Comparison of ENCODE assay signal across 7 mouse cellular contexts in the genomic region with DNA sequence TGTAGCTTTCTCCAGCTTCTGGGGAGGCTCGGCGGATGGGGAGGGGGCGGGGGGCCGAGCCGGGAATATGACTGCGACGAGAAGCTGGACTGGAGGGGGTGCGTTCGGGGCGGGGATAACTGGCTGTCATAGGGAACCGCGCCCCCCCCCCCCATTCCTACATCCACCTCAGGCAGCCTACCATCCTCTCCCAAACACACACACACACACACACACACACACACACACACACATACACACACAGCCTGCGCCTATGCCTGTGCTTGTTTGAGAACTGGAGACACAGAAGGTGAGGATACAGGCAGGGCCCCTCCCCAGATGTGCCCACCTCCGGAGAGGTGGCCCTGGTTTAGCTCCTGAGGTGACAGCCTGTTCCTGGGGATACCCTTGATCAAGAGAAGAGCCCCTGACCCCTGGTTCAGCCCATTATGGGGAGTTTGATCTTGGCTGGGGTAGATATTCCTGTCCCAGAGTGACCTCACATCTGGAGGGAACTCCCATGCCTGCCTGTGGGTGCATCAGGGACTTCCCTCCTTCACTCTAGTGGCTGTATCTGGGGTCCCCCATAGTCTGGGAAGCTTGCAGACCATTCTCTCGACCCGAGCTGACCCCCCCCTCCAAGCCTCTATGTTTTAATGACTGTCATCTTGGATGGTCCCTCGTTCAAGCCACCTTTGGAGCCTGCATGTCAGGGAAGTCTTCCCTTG. TPM values are rescaled to one million over a fixed set of nuclear protein-coding genes. Genes with fewer than 3 reads are reported as not detected.
DNase-seq lines count a peak whose midpoint lies in the region; ATAC-seq and TF ChIP-seq lines count a peak whose summit lies in the region.

No protein-coding gene starts in this region.

- H3K9ac ChIP-seq in liver, adult 2 months (ENCODE audit: low read depth, low read length) = no peak overlapping the region
- H3K9ac ChIP-seq in limb, embryonic 11.5 days (ENCODE audit: low read length) = peak overlapping the region; percentile 60

- DNase-seq in liver, adult 2 months (ENCODE audit: extremely low read depth, low read depth, low spot score) = no peak
- no peak for DNase-seq in liver
- DNase-seq in limb, embryonic 11.5 days (ENCODE audit: low spot score) = no peak
- DNase-seq in layer of hippocampus, postnatal 36 days = no peak
- no peak for DNase-seq in layer of hippocampus, adult 9-10 months (ENCODE audit: low spot score)

- H3K4me1 ChIP-seq in liver, adult 2 months (ENCODE audit: control insufficient read depth, insufficient read depth, low read length) = no peaks in the 10 kb centered on the region
- no peaks in the 10 kb centered on the region for H3K4me1 ChIP-seq in embryonic fibroblast, embryonic 13.5 days (ENCODE audit: control insufficient read depth, insufficient read depth, low read length)
- H3K4me1 ChIP-seq in limb, embryonic 11.5 days (ENCODE audit: control insufficient read depth, insufficient read depth, low read length) = no peaks in the 10 kb centered on the region
- peaks cover 46% of the 10 kb centered on the region for H3K4me1 ChIP-seq in olfactory bulb, adult 2 months (ENCODE audit: control insufficient read depth, insufficient read depth, low read length)

- WGBS in liver, adult 2 months = 7% methylated on average over 13 of the region's 17 CpGs
- 22% methylated on average over 7 of the region's 17 CpGs for WGBS in limb, embryonic 11.5 days
- WGBS in olfactory bulb, adult 2 months = 9% methylated on average over 16 of the region's 17 CpGs

- no peak for TF ChIP-seq POLR2A in liver, adult 2 months (IDR thresholded peaks at IDR 0.05; ENCODE audit: extremely low read depth, insufficient read depth, low read length)
- no peak for TF ChIP-seq POLR2A in embryonic fibroblast, embryonic 13.5 days (IDR thresholded peaks at IDR 0.05; ENCODE audit: low read depth, low read length)
- TF ChIP-seq POLR2A in olfactory bulb, adult 2 months (IDR thresholded peaks at IDR 0.05; ENCODE audit: insufficient read depth, low read depth, low read length) = no peak

- no peaks in the 10 kb centered on the region for H3K9me3 ChIP-seq in limb, embryonic 11.5 days (ENCODE audit: control insufficient read depth, low read length)

- H3K4me2 ChIP-seq in limb, embryonic 11.5 days (ENCODE audit: low read depth, severe bottlenecking) = peak overlapping the region; percentile 99

- H3K4me3 ChIP-seq in liver, adult 2 months (ENCODE audit: insufficient read depth, low read depth, low read length) = peak overlapping the region; percentile 25; the same call in 1 of the 2 replicates
- peak overlapping the region; percentile 25; the same call in 1 of the 2 replicates for H3K4me3 ChIP-seq in embryonic fibroblast, embryonic 13.5 days (ENCODE audit: insufficient read depth, low read length)
- H3K4me3 ChIP-seq in limb, embryonic 11.5 days (ENCODE audit: low read depth, low read length) = peak overlapping the region; percentile 51
- H3K4me3 ChIP-seq in olfactory bulb, adult 2 months (ENCODE audit: insufficient read depth, low read depth, low read length) = peak overlapping the region; percentile 93

- H3K36me3 ChIP-seq in liver, adult 2 months (ENCODE audit: control insufficient read depth, insufficient read depth, low read length) = no peaks in the 10 kb centered on the region
- H3K36me3 ChIP-seq in limb, embryonic 11.5 days (ENCODE audit: control insufficient read depth, insufficient read depth, low read length) = no peaks in the 10 kb centered on the region

- no peak for TF ChIP-seq CTCF in liver, adult 2 months (IDR thresholded peaks at IDR 0.05; ENCODE audit: low read depth, low read length)
- TF ChIP-seq CTCF in embryonic fibroblast, embryonic 13.5 days (IDR thresholded peaks at IDR 0.05; ENCODE audit: borderline replicate concordance, insufficient read depth, low read length) = no peak
- no peak for TF ChIP-seq CTCF in olfactory bulb, adult 2 months (IDR thresholded peaks at IDR 0.05; ENCODE audit: insufficient read depth, low read depth, low read length)

- H3K27me3 ChIP-seq in liver, adult 2 months (ENCODE audit: control insufficient read depth, insufficient read depth, low read length) = peaks cover 17% of the 10 kb centered on the region
- H3K27me3 ChIP-seq in limb, embryonic 11.5 days (ENCODE audit: control insufficient read depth, insufficient read depth, low read length) = peaks cover 38% of the 10 kb centered on the region

- no peak for ATAC-seq in limb, embryonic 11.5 days (ENCODE audit: insufficient number of reproducible peaks, low FRiP score, low TSS enrichment, low read depth)

- H3K27ac ChIP-seq in liver, adult 2 months (replicated peaks; ENCODE audit: insufficient read depth, low read depth, low read length) = no peak overlapping the region
- H3K27ac ChIP-seq in embryonic fibroblast, embryonic 13.5 days (ENCODE audit: insufficient read depth, low read length) = no peak overlapping the region
- H3K27ac ChIP-seq in limb, embryonic 11.5 days (replicated peaks; ENCODE audit: low read depth, low read length) = no peak overlapping the region
- peak overlapping the region; percentile 80 for H3K27ac ChIP-seq in olfactory bulb, adult 2 months (ENCODE audit: insufficient read depth, low read depth, low read length)

- H3K79me2 ChIP-seq in liver, adult 2 months (ENCODE audit: control insufficient read depth, insufficient read depth, low read length) = no peaks in the 10 kb centered on the region

RNA-seq across cellular contexts. Expression of gene Asic1, which starts 0.9 kb away (rescaled TPM):
- not detected in 2 replicates for total RNA-seq in liver, adult 2 months (2014; rRNA removed)
- 0.16 TPM in 1 of 2 replicates, not detected in the other for polyA plus RNA-seq in liver, adult 2 months (2012; rRNA removed)
- 0.65 and 1.0 TPM in 2 replicates for polyA plus RNA-seq in embryonic fibroblast, embryonic 13.5 days (2011; ENCODE audit: insufficient read length, low read depth, missing spikeins)
- 0.57 and 0.64 TPM in 2 replicates for polyA plus RNA-seq in limb, embryonic 11.5 days (2014; fragmentation: Nextera tagmentation; extraction: Ambion mirVana)
- not detected in 2 replicates for polyA plus RNA-seq in olfactory bulb, adult 2 months (2012; ENCODE audit: insufficient read depth, insufficient read length, low replicate concordance, missing spikeins)
- total RNA-seq in layer of hippocampus, postnatal 36 days (2021) = 10 to 100 TPM; 34.4 to 36.3 TPM

RNA-seq across cellular contexts. Expression of gene Racgap1, which starts 19.7 kb away (rescaled TPM):
- total RNA-seq in liver, adult 2 months (2014; rRNA removed) = 0.92 and 1.4 TPM in 2 replicates
- 0.32 and 0.56 TPM in 2 replicates for polyA plus RNA-seq in liver, adult 2 months (2012; rRNA removed)
- 47.1 and 72.4 TPM in 2 replicates for polyA plus RNA-seq in embryonic fibroblast, embryonic 13.5 days (2011; ENCODE audit: insufficient read length, low read depth, missing spikeins)
- 108 and 125 TPM in 2 replicates for polyA plus RNA-seq in limb, embryonic 11.5 days (2014; fragmentation: Nextera tagmentation; extraction: Ambion mirVana)
- polyA plus RNA-seq in olfactory bulb, adult 2 months (2012; ENCODE audit: insufficient read depth, insufficient read length, low replicate concordance, missing spikeins) = not detected in 2 replicates
- total RNA-seq in layer of hippocampus, postnatal 36 days (2021) = 1 to 10 TPM; 5.2 TPM

RNA-seq across cellular contexts. Expression of gene Smarcd1, which starts 30.8 kb away (rescaled TPM):
- total RNA-seq in liver, adult 2 months (2014; rRNA removed) = 2.0 and 3.1 TPM in 2 replicates
- polyA plus RNA-seq in liver, adult 2 months (2012; rRNA removed) = 8.5 and 9.3 TPM in 2 replicates
- polyA plus RNA-seq in embryonic fibroblast, embryonic 13.5 days (2011; ENCODE audit: insufficient read length, low read depth, missing spikeins) = 28.1 and 36.8 TPM in 2 replicates
- 80.6 and 83.8 TPM in 2 replicates for polyA plus RNA-seq in limb, embryonic 11.5 days (2014; fragmentation: Nextera tagmentation; extraction: Ambion mirVana)
- 510 TPM in 1 of 2 replicates, not detected in the other for polyA plus RNA-seq in olfactory bulb, adult 2 months (2012; ENCODE audit: insufficient read depth, insufficient read length, low replicate concordance, missing spikeins)
- 100 to 1,000 TPM; 106 to 109 TPM for total RNA-seq in layer of hippocampus, postnatal 36 days (2021)

RNA-seq across cellular contexts. Expression of gene Gm17349, which starts 34.2 kb away (rescaled TPM):
- not detected in 2 replicates for total RNA-seq in liver, adult 2 months (2014; rRNA removed)
- 1.4 TPM in 1 of 2 replicates, not detected in the other for polyA plus RNA-seq in liver, adult 2 months (2012; rRNA removed)
- polyA plus RNA-seq in embryonic fibroblast, embryonic 13.5 days (2011; ENCODE audit: insufficient read length, low read depth, missing spikeins) = not detected in 2 replicates
- polyA plus RNA-seq in limb, embryonic 11.5 days (2014; fragmentation: Nextera tagmentation; extraction: Ambion mirVana) = not detected in 2 replicates
- polyA plus RNA-seq in olfactory bulb, adult 2 months (2012; ENCODE audit: insufficient read depth, insufficient read length, low replicate concordance, missing spikeins) = not detected in 2 replicates
- 1 to 10 TPM; 4.1 to 6.3 TPM for total RNA-seq in layer of hippocampus, postnatal 36 days (2021)

RNA-seq across cellular contexts. Expression of gene Gpd1, which starts 46.2 kb away (rescaled TPM):
- total RNA-seq in liver, adult 2 months (2014; rRNA removed) = 147 and 151 TPM in 2 replicates
- 233 and 311 TPM in 2 replicates for polyA plus RNA-seq in liver, adult 2 months (2012; rRNA removed)
- polyA plus RNA-seq in embryonic fibroblast, embryonic 13.5 days (2011; ENCODE audit: insufficient read length, low read depth, missing spikeins) = 0.53 and 0.54 TPM in 2 replicates
- polyA plus RNA-seq in limb, embryonic 11.5 days (2014; fragmentation: Nextera tagmentation; extraction: Ambion mirVana) = 0.07 and 0.27 TPM in 2 replicates
- not detected in 2 replicates for polyA plus RNA-seq in olfactory bulb, adult 2 months (2012; ENCODE audit: insufficient read depth, insufficient read length, low replicate concordance, missing spikeins)
- total RNA-seq in layer of hippocampus, postnatal 36 days (2021) = 100 to 1,000 TPM; 135 to 146 TPM

Comparison
In these comparisons a context has a peak if more than half of its experiments do, and no peak if none do; other contexts are left out.
1. H3K4me3 ChIP-seq: peak in every context shown above with its lines; median percentile 93 in olfactory bulb, adult 2 months; 51 in limb, embryonic 11.5 days; 25 in liver, adult 2 months; 25 in embryonic fibroblast, embryonic 13.5 days.
2. RNA of gene Racgap1, which starts 19.7 kb away (polyA plus RNA-seq): 108 to 125 TPM in limb, embryonic 11.5 days and 47.1 to 72.4 TPM in embryonic fibroblast, embryonic 13.5 days; 0.32 to 0.56 TPM in liver, adult 2 months and not detected in olfactory bulb, adult 2 months; every median in the first group is over 10 times any median in the second.